Mouse (Mus musculus): ENCODE data around the gene Abi1. TPM values are rescaled to one million over a fixed set of nuclear protein-coding genes. Genes with fewer than 3 reads are reported as not detected.
"Not testable (repeated sequence)": the region's sequence is repeated elsewhere in the genome, so short reads cannot be mapped to it uniquely, and the experiment has no call there.

The Abi1 gene
- polyA plus RNA-seq, 1 experiment from 2014 or later, result 36.1 TPM

DNA sequence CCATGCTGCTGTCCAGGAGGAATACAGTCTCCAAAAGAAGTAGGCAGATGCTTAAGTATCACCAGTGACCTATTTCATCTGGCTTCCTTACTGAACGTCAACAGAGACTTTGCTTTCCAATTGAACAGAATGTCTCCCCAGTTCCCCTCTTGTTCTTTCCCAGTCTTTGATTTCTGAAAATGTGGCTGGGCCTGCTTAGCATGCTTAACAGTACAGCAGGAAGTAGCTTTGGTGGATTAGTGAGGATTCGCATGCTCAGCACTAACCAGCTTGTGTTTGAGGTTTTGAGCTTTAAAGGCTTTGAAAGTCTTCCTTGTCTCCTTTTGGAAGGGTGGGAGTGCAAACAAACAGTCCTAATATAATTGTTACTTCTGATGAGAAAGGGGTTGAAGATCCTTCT lies 111.8 kb downstream of the Abi1 start:
- H3K27ac ChIP-seq, result no peak overlapping the region
- H3K4me3 ChIP-seq, result no peak overlapping the region
- peaks cover 48% of the 10 kb centered on the region for H3K36me3 ChIP-seq (replicated peaks)
- H3K4me1 ChIP-seq, result no peaks in the 10 kb centered on the region
- DNase-seq (ENCODE audit: extremely low spot score, low spot score), result no peak
- H3K27me3 ChIP-seq (ENCODE audit: poor library complexity, severe bottlenecking), result no peaks in the 10 kb centered on the region
- WGBS, result 73% methylated on average over 2 of the region's 2 CpGs
- H3K9me3 ChIP-seq, result no peaks in the 10 kb centered on the region

DNA sequence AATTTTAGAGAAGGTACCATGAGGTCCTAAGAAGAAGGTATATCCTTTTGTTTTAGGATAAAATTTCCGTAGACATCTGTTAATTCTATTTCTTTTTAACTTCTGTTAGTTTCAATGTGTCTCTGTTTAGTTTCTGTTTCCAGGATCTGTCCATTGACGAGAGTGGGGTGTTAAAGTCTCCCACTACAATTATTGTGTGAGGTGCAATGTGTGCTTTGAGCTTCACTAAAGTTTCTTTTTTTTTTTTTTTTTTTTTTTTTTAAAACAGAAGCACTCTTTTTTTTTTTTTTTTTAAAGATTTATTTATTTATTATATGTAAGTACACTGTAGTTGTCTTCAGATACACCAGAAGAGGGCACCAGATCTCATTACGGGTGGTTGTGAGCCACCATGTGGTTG lies 114.1 kb downstream of the Abi1 start:
- not testable (repeated sequence) for H3K9me3 ChIP-seq; H3K27ac ChIP-seq; H3K27me3 ChIP-seq (ENCODE audit: poor library complexity, severe bottlenecking); H3K4me1 ChIP-seq; H3K4me3 ChIP-seq; DNase-seq (ENCODE audit: extremely low spot score, low spot score)
- H3K36me3 ChIP-seq (replicated peaks), result peaks cover 41% of the 10 kb centered on the region
- WGBS, result 88% methylated on average over 3 of the region's 3 CpGs

DNA sequence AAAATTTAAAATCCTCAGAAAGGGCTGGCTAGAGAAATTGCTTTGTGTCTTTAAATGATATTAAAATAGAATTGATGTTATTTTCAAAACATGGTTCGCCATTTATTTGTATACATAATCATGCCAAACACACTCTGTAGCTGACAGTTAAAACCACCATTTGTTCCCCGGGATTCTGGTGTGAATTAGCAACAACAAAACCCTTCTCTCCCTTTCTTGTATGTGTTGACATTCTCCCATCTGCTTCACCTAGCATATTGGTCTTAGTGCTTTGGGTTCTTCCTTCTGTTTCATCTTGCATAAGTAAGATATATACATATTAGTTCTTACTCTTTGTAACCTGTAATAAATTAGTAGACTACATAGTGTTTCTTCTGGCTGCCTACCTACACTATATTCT lies 121.4 kb downstream of the Abi1 start:
- H3K4me3 ChIP-seq, result no peak overlapping the region
- no peaks in the 10 kb centered on the region for H3K27me3 ChIP-seq (ENCODE audit: poor library complexity, severe bottlenecking)
- 91% methylated on average over 2 of the region's 2 CpGs for WGBS
- no peak for DNase-seq (ENCODE audit: extremely low spot score, low spot score)
- H3K27ac ChIP-seq, result no peak overlapping the region
- no peaks in the 10 kb centered on the region for H3K9me3 ChIP-seq
- H3K36me3 ChIP-seq (replicated peaks), result peaks cover 75% of the 10 kb centered on the region
- no peaks in the 10 kb centered on the region for H3K4me1 ChIP-seq

DNA sequence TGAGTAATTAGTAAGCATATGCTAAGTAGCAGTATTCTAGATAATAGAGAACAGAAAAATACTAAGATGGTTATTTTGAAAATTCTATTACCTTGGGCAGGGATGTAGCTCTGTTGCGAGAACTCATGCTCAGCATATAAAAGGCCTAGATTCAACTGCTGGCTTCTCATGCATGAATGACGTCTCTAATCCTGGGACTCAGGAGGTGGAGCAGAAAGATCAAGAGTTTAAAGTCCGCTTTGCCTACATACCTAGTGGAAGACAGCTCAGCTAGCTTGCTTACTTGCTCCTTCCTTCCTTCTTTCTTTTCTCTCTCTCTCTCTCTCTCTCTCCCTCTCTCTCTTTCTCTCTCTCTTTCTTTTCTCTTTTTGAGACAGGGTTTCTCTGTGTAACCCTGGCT lies 125.6 kb downstream of the Abi1 start:
- no peaks in the 10 kb centered on the region for H3K9me3 ChIP-seq
- DNase-seq (ENCODE audit: extremely low spot score, low spot score), result no peak
- WGBS, result 76% methylated on average over 3 of the region's 3 CpGs
- no peaks in the 10 kb centered on the region for H3K27me3 ChIP-seq (ENCODE audit: poor library complexity, severe bottlenecking)
- H3K36me3 ChIP-seq (replicated peaks), result peaks cover 91% of the 10 kb centered on the region
- no peak overlapping the region for H3K4me3 ChIP-seq
- H3K27ac ChIP-seq, result no peak overlapping the region
- H3K4me1 ChIP-seq, result no peaks in the 10 kb centered on the region

DNA sequence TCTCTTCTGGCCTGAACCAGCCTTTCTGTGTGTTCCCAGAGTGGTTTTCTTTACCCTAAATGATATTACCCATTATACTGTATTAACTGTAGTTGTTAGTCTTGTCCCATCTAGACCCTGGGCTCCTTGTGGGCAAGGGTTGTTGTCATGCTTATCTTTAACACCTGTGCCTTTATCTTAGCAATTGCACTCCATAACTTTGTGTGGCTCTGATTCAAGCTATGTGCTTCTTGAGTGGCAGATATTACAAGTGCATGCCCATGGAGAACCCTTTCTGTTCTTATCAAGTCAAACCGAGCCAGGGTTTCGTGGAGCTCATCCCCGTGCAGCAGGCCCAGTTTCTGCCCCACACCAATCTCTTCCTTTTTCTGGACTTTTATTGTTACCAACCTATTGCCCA lies 136.1 kb downstream of the Abi1 start:
- H3K4me3 ChIP-seq, result no peak overlapping the region
- no peak for DNase-seq (ENCODE audit: extremely low spot score, low spot score)
- no peaks in the 10 kb centered on the region for H3K27me3 ChIP-seq (ENCODE audit: poor library complexity, severe bottlenecking)
- 90% methylated on average over 3 of the region's 3 CpGs for WGBS
- peaks cover 65% of the 10 kb centered on the region for H3K36me3 ChIP-seq (replicated peaks)
- no peaks in the 10 kb centered on the region for H3K4me1 ChIP-seq
- H3K27ac ChIP-seq, result no peak overlapping the region
- H3K9me3 ChIP-seq, result no peaks in the 10 kb centered on the region

DNA sequence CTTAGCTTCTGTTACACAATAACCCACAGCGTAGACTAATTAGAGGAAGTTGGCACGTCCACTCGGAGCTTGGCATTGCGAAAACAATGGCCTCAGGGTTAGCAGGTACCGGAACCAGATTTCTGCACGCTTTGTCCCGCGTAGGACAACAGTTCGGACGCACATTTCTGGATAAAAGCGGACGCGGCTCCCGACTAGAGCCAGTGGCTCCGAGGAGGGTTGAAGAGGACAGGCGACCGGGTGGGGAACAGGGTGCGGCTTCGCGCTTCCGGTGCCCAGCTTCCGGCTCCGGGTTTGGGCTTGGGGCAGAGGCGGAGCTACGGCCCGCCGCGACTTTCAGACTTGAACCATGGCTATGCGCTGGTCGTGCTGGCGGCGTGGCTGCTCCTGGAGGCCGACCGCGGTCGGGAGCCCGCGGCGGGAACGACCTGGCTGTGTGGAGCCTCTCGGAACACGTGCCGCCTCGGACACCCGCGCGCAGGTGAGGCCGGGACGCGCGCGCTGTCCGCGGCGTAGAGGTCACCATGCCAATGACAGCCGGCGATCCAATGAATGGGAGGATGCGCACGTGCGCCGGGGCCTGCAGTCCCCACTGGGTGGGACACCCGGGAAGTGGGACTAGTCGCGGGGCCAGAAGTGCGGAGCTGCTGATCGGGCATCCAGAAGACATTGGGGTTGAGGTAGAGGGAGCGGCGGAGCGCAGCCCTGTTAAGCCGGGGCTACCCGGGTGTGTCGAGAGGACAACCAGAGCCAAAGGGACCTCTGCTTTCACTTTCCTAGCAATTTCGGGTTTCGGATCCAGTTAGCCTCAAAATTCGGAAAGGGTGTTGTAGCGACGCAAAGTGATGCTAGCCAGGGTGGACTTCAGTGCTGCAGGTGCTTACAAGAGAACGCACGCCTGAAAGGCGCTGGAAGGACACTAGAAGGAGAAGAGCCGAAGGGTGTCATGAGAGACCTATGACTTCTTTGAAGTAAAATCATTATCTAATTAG lies 144.5 kb downstream of the Abi1 start, which contains the start of gene Pdss1:
TSS of gene Pdss1 (plus strand) at position 241 of the 992 bp plus-strand sequence.
- H3K4me1 ChIP-seq, result peaks cover 21% of the 10 kb centered on the region
- H3K27ac ChIP-seq, result peak within 1 kb of the TSS; percentile 89
- no peaks in the 10 kb centered on the region for H3K27me3 ChIP-seq (ENCODE audit: poor library complexity, severe bottlenecking)
- peak within 1 kb of the TSS; percentile 94 for H3K4me3 ChIP-seq
- peaks cover 5% of the 10 kb centered on the region; the same call in 1 of the 2 replicates for H3K36me3 ChIP-seq (replicated peaks)
- H3K9me3 ChIP-seq, result no peaks in the 10 kb centered on the region
- WGBS, result under 1% methylated on average over 81 of the region's 81 CpGs
- peak; percentile 91 for DNase-seq (ENCODE audit: extremely low spot score, low spot score)

DNA sequence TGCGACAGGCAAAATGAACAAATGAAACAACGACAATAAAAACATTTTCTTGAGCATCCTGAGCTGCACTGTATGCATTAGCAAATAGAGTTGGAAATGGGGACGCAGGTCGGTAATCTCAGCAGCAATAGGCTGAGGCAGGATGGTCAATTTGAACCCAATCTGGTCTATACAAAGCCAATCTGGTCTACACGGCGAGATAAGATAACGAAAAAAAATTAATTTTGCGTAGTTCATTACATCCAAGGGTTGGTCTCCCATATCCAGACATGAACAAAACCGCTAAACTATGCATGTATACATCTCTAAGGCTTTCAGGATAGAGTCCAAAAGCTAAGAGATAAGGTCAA lies 145.1 kb downstream of the Abi1 start:
- 25% methylated on average over 9 of the region's 9 CpGs for WGBS
- Histone ChIP-seq H3K4me3 (peak overlapping the region; percentile 94), H3K36me3 (replicated peaks) (peaks cover 4% of the 10 kb centered on the region; the same call in 1 of the 2 replicates), H3K27me3 (ENCODE audit: poor library complexity, severe bottlenecking) (no peaks in the 10 kb centered on the region), H3K27ac (peak overlapping the region; percentile 89), H3K9me3 (no peaks in the 10 kb centered on the region), H3K4me1 (peaks cover 21% of the 10 kb centered on the region)
- no peak for DNase-seq (ENCODE audit: extremely low spot score, low spot score)

Other genes starting within 250 kb of the Abi1 start
- 27.0 and 28.0 TPM in 2 replicates for gene Pdss1, start 144.7 kb downstream of the Abi1 start, polyA plus RNA-seq (2016; fragmentation: Nextera tagmentation; extraction: Ambion mirVana)
- 27.8 and 28.8 TPM in 2 replicates for gene Acbd5, start 27.9 kb upstream of the Abi1 start, polyA plus RNA-seq (2016; fragmentation: Nextera tagmentation; extraction: Ambion mirVana)
- gene Mastl, start 115.8 kb upstream of the Abi1 start, polyA plus RNA-seq (2016; fragmentation: Nextera tagmentation; extraction: Ambion mirVana), result 19.5 and 20.3 TPM in 2 replicates
- gene Yme1l1, start 116.1 kb upstream of the Abi1 start, polyA plus RNA-seq (2016; fragmentation: Nextera tagmentation; extraction: Ambion mirVana), result 72.2 and 74.7 TPM in 2 replicates
- not detected in 2 replicates for gene 4931423N10Rik, start 167.2 kb upstream of the Abi1 start, polyA plus RNA-seq (2016; fragmentation: Nextera tagmentation; extraction: Ambion mirVana)

Data from forebrain, embryonic 10.5 days (tissue).